Mouse (Mus musculus): ENCODE data around the gene Cd8b1. TPM values are rescaled to one million over a fixed set of nuclear protein-coding genes. Genes with fewer than 3 reads are reported as not detected.

Gene Cd8b1
- polyA plus RNA-seq, 1 experiment from 2014 or later, result 0.23 TPM

DNA sequence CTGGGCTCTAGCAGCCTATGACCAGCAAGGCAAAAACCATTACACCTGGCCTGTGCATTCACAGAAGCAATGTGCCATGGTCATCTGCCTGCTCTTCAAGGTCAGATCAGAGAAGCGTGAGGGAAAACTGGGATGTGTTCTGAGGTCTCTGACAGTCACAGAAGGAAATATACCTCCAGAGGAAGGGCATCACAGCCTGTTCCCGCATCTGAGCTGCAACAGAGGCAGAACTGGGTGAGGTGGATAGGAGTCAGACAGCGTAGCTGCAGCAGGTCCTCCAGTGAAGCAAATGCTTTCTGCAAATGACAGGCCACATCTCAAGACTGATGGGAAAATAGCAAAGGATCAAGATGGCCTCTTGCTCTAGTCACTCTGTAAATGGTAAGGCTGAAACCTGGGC lies 16.4 kb downstream of the Cd8b1 start:
- Histone ChIP-seq H3K4me1 (ENCODE audit: insufficient read depth, low read depth, low read length) (no peaks in the 10 kb centered on the region), H3K27ac (ENCODE audit: low read length) (no peak overlapping the region), H3K36me3 (ENCODE audit: insufficient read depth, low read length) (no peaks in the 10 kb centered on the region), H3K9ac (replicated peaks; ENCODE audit: low read depth) (no peak overlapping the region), H3K27me3 (replicated peaks; ENCODE audit: insufficient read depth, low read length) (no peaks in the 10 kb centered on the region), H3K4me3 (ENCODE audit: low read depth, low read length) (no peak overlapping the region), H3K9me3 (ENCODE audit: low read length) (no peaks in the 10 kb centered on the region), H3K4me2 (replicated peaks; ENCODE audit: low read depth, low read length) (no peak overlapping the region)
- TF ChIP-seq EP300 (IDR thresholded peaks at IDR 0.05), result no peak
- TF ChIP-seq CTCF (IDR thresholded peaks at IDR 0.05), result no peak
- DNase-seq (ENCODE audit: low spot score) (no peak), ATAC-seq (no peak)
- 68% methylated on average over 3 of the region's 3 CpGs for WGBS

DNA sequence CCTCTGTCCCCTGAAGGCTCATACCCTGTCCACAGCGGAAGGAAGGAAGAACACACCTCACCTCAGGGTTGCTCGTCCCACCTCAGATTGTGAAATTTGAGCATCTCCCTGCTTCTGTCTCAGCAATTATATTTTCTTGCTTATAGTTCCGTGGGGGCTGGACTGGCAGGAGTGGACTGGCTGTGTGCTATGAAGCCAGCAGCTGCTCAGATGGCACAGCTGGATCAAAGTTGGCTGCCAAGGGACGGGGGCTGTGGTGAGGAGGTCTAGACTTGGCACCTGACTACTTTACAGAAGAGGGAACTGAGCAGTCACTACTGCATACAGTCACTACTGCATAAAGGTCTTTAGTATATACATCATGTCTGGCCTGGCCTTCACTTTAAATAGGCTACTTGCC lies 16.8 kb downstream of the Cd8b1 start:
- Histone ChIP-seq H3K9me3 (ENCODE audit: low read length) (no peaks in the 10 kb centered on the region), H3K27ac (ENCODE audit: low read length) (no peak overlapping the region), H3K4me2 (replicated peaks; ENCODE audit: low read depth, low read length) (no peak overlapping the region), H3K36me3 (ENCODE audit: insufficient read depth, low read length) (no peaks in the 10 kb centered on the region), H3K27me3 (replicated peaks; ENCODE audit: insufficient read depth, low read length) (no peaks in the 10 kb centered on the region), H3K9ac (replicated peaks; ENCODE audit: low read depth) (no peak overlapping the region), H3K4me3 (ENCODE audit: low read depth, low read length) (no peak overlapping the region), H3K4me1 (ENCODE audit: insufficient read depth, low read depth, low read length) (no peaks in the 10 kb centered on the region)
- DNase-seq (ENCODE audit: low spot score), result no peak
- no peak for ATAC-seq
- TF ChIP-seq EP300 (IDR thresholded peaks at IDR 0.05) (no peak), CTCF (IDR thresholded peaks at IDR 0.05) (no peak)
- 77% methylated on average over 4 of the region's 4 CpGs for WGBS

DNA sequence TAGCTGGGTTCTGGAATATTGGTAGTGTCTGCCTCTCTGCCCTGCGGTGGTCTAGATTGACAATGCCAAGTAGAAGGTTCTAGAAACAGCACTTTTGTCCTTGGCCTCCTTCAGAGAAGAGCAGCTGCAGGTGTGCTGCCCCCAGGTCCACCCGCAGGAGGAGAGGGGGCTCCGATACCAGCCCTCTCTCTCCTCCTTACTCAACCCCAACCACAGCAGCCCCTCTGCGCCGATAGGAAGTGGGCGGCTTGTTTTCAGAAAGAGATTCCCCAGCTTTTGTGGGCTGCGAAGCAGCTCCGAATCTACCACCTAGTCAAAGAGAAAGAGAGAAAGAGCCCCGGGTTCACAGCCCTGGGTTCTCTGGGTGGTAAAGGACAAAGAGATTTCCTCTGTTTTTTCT lies 18.6 kb downstream of the Cd8b1 start:
- Histone ChIP-seq H3K4me2 (replicated peaks; ENCODE audit: low read depth, low read length) (no peak overlapping the region), H3K4me3 (ENCODE audit: low read depth, low read length) (no peak overlapping the region), H3K9me3 (ENCODE audit: low read length) (no peaks in the 10 kb centered on the region), H3K9ac (replicated peaks; ENCODE audit: low read depth) (no peak overlapping the region), H3K27ac (ENCODE audit: low read length) (no peak overlapping the region), H3K4me1 (ENCODE audit: insufficient read depth, low read depth, low read length) (no peaks in the 10 kb centered on the region), H3K27me3 (replicated peaks; ENCODE audit: insufficient read depth, low read length) (no peaks in the 10 kb centered on the region), H3K36me3 (ENCODE audit: insufficient read depth, low read length) (no peaks in the 10 kb centered on the region)
- DNase-seq (ENCODE audit: low spot score), result no peak
- TF ChIP-seq CTCF (IDR thresholded peaks at IDR 0.05) (no peak), EP300 (IDR thresholded peaks at IDR 0.05) (no peak)
- ATAC-seq, result no peak
- WGBS, result 86% methylated on average over 9 of the region's 9 CpGs

DNA sequence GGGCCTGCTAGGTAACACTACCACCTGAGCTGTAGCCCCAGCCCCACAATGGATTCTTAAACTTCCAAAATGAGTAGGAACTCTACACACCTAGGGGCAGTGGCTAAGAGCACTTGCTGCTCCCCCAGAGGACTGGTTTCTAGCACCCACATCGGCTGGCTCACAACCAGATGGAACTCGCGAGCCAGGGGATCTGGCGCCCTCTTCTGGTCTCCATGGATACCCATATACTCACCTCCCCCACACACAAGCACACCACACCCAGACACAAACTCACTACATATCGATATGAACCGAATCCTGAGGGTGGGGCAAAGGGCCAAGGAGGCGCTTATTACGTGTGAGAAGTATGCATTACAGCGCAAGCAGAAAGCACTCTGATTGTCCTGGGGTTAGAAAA lies 25.4 kb downstream of the Cd8b1 start:
- 86% methylated on average over 9 of the region's 9 CpGs for WGBS
- Histone ChIP-seq H3K4me2 (replicated peaks; ENCODE audit: low read depth, low read length) (no peak overlapping the region), H3K4me1 (ENCODE audit: insufficient read depth, low read depth, low read length) (no peaks in the 10 kb centered on the region), H3K27ac (ENCODE audit: low read length) (no peak overlapping the region), H3K36me3 (ENCODE audit: insufficient read depth, low read length) (no peaks in the 10 kb centered on the region), H3K9ac (replicated peaks; ENCODE audit: low read depth) (no peak overlapping the region), H3K9me3 (ENCODE audit: low read length) (no peaks in the 10 kb centered on the region), H3K4me3 (ENCODE audit: low read depth, low read length) (no peak overlapping the region), H3K27me3 (replicated peaks; ENCODE audit: insufficient read depth, low read length) (no peaks in the 10 kb centered on the region)
- DNase-seq (ENCODE audit: low spot score) (no peak), ATAC-seq (no peak)
- no peak for TF ChIP-seq CTCF (IDR thresholded peaks at IDR 0.05)
- TF ChIP-seq EP300 (IDR thresholded peaks at IDR 0.05), result no peak

DNA sequence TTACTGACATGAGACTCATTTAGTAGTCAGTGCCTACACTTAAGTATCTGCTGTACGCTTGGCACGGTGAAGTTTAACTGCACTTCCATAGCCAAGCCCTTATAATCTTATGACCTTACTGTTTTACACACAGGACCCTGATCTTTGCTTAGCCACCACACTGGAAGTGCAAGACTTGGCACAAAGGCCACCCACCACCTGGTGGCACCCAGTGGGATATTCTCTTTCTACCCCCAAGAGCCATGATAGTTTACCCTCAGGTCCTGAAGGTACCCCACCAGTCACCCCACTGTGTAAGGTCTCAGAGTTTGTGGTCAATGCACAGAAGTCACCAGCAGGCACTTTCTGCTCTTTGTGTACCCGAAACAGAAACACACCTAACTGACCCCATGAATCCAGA lies 28.6 kb downstream of the Cd8b1 start:
- Histone ChIP-seq H3K4me2 (replicated peaks; ENCODE audit: low read depth, low read length) (no peak overlapping the region), H3K9me3 (ENCODE audit: low read length) (no peaks in the 10 kb centered on the region), H3K27ac (ENCODE audit: low read length) (no peak overlapping the region), H3K4me3 (ENCODE audit: low read depth, low read length) (no peak overlapping the region), H3K27me3 (replicated peaks; ENCODE audit: insufficient read depth, low read length) (no peaks in the 10 kb centered on the region), H3K9ac (replicated peaks; ENCODE audit: low read depth) (no peak overlapping the region), H3K4me1 (ENCODE audit: insufficient read depth, low read depth, low read length) (no peaks in the 10 kb centered on the region), H3K36me3 (ENCODE audit: insufficient read depth, low read length) (no peaks in the 10 kb centered on the region)
- WGBS, result 87% methylated on average over 3 of the region's 3 CpGs
- DNase-seq (ENCODE audit: low spot score) (no peak), ATAC-seq (no peak)
- TF ChIP-seq CTCF (IDR thresholded peaks at IDR 0.05) (0 out of 2 replicates have a peak, but pooled peaks have one; percentile 7), EP300 (IDR thresholded peaks at IDR 0.05) (no peak)

DNA sequence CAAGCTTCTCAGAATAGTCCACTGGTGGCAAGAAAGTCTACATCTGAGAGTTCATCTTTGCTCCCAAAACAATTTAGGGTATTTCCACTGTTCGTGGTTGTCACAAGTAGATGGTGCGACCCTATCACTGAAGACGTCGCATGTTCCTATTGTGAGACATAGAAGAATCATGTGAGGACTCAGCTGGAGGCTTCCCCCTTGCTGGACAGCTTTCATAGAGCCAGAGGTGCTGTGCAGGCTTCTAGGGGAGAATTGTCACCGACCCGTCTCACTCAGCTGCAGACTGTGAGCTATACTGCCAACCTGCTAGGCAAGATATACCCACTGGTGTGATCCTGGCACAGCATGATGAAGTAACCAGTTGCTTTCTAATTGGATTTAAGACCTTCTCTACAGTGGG lies 29.6 kb downstream of the Cd8b1 start:
- no peak overlapping the region for H3K4me3 ChIP-seq (ENCODE audit: low read depth, low read length)
- no peaks in the 10 kb centered on the region for H3K4me1 ChIP-seq (ENCODE audit: insufficient read depth, low read depth, low read length)
- no peak for TF ChIP-seq EP300 (IDR thresholded peaks at IDR 0.05)
- TF ChIP-seq CTCF (IDR thresholded peaks at IDR 0.05), result no peak
- no peaks in the 10 kb centered on the region for H3K27me3 ChIP-seq (replicated peaks; ENCODE audit: insufficient read depth, low read length)
- H3K27ac ChIP-seq (ENCODE audit: low read length), result no peak overlapping the region
- 85% methylated on average over 6 of the region's 6 CpGs for WGBS
- no peaks in the 10 kb centered on the region for H3K9me3 ChIP-seq (ENCODE audit: low read length)
- H3K9ac ChIP-seq (replicated peaks; ENCODE audit: low read depth), result no peak overlapping the region
- H3K36me3 ChIP-seq (ENCODE audit: insufficient read depth, low read length), result no peaks in the 10 kb centered on the region
- ATAC-seq (no peak), DNase-seq (ENCODE audit: low spot score) (no peak)
- H3K4me2 ChIP-seq (replicated peaks; ENCODE audit: low read depth, low read length), result no peak overlapping the region

DNA sequence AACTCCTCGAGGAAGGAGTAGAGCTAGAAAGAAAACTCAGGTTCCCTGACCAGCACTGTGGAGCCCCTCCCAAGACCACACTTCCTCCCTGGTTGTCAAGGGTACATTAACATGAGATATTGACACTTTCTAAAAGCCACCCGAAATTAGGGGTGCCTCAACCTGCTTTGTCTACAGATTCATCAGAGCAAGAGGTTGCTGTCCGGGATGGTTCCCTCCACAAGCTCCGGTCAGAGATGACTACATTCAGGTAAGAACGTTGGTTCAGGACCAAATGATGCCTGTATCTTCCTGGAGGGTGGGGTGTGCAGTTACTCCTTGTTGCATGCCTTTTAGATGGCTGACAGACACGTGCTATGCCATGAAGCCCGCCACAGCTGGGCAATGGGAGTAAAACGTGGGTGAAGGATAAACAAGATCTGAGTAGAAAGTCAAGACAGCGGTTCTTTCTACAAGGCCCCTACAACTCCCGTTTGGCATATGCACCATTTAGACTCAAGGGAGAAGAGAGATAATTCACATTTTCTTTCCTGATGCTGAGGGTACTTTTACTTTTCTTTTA lies 30.4 kb downstream of the Cd8b1 start:
- Histone ChIP-seq H3K4me3 (ENCODE audit: low read depth, low read length) (no peak overlapping the region), H3K36me3 (ENCODE audit: insufficient read depth, low read length) (no peaks in the 10 kb centered on the region), H3K27ac (ENCODE audit: low read length) (no peak overlapping the region), H3K9ac (replicated peaks; ENCODE audit: low read depth) (no peak overlapping the region), H3K4me2 (replicated peaks; ENCODE audit: low read depth, low read length) (no peak overlapping the region), H3K4me1 (ENCODE audit: insufficient read depth, low read depth, low read length) (no peaks in the 10 kb centered on the region), H3K9me3 (ENCODE audit: low read length) (no peaks in the 10 kb centered on the region), H3K27me3 (replicated peaks; ENCODE audit: insufficient read depth, low read length) (no peaks in the 10 kb centered on the region)
- WGBS, result 76% methylated on average over 10 of the region's 10 CpGs
- no peak for ATAC-seq
- TF ChIP-seq EP300 (IDR thresholded peaks at IDR 0.05), result no peak
- TF ChIP-seq CTCF (IDR thresholded peaks at IDR 0.05), result no peak
- no peak for DNase-seq (ENCODE audit: low spot score)

Measured in lung, postnatal 0 days (tissue).